Mouse (Mus musculus): Measurements from ENCODE around the gene Ulk4. TPM values are rescaled to one million over a fixed set of nuclear protein-coding genes. Genes with fewer than 3 reads are reported as not detected.
A peak's percentile ranks its signal among the peaks of the same experiment; 100 is the strongest.

Gene Ulk4
- polyA plus RNA-seq, 1 experiment from 2014 or later = 134 TPM

GRCm38 (mm10) chr9:120986994-120987393, 290.0 kb downstream of the Ulk4 start:
- H3K9me3 ChIP-seq = no peaks in the 10 kb centered on the region
- peaks cover 30% of the 10 kb centered on the region for H3K4me1 ChIP-seq
- 85% methylated on average over 4 of the region's 4 CpGs for WGBS
- ATAC-seq (replicated peaks) = no peak
- no peak overlapping the region for H3K4me3 ChIP-seq
- no peaks in the 10 kb centered on the region for H3K36me3 ChIP-seq
- no peaks in the 10 kb centered on the region for H3K27me3 ChIP-seq
- H3K4me2 ChIP-seq (replicated peaks) = no peak overlapping the region
- no peak overlapping the region for H3K9ac ChIP-seq (replicated peaks)
- no peak overlapping the region for H3K27ac ChIP-seq (replicated peaks)

GRCm38 (mm10) chr9:120986255-120986654, 290.7 kb downstream of the Ulk4 start:
- no peak overlapping the region for H3K4me2 ChIP-seq (replicated peaks)
- no peak overlapping the region for H3K9ac ChIP-seq (replicated peaks)
- no peak overlapping the region for H3K4me3 ChIP-seq
- 95% methylated on average over 3 of the region's 3 CpGs for WGBS
- H3K27me3 ChIP-seq = no peaks in the 10 kb centered on the region
- H3K4me1 ChIP-seq = peaks cover 35% of the 10 kb centered on the region
- H3K9me3 ChIP-seq = no peaks in the 10 kb centered on the region
- no peak for ATAC-seq (replicated peaks)
- no peak overlapping the region for H3K27ac ChIP-seq (replicated peaks)
- H3K36me3 ChIP-seq = no peaks in the 10 kb centered on the region

DNA sequence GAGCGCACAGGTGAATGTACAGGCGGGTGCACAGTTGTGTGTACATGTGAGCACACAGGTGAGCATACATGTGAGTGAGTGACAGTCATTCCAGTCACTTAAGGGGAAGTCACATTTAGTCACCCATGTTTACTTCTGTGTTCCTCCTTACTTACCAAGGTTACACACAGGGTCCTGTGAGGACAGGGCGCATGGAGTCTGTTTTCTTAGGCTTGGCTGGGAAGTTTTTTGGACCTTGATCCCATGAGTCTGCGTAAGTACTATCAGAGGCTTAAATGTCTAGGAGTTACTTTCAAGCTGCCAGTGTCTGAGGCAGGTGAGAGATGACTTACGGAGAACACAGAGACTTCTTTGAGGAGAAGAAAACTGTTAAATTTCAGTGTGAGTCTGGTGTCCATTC, 291.5 kb downstream of the Ulk4 start:
- WGBS = 99% methylated on average over 5 of the region's 5 CpGs
- Histone ChIP-seq H3K4me1 (peaks cover 36% of the 10 kb centered on the region), H3K4me2 (replicated peaks) (no peak overlapping the region), H3K27ac (replicated peaks) (no peak overlapping the region), H3K9me3 (no peaks in the 10 kb centered on the region), H3K27me3 (no peaks in the 10 kb centered on the region), H3K9ac (replicated peaks) (no peak overlapping the region), H3K4me3 (no peak overlapping the region), H3K36me3 (no peaks in the 10 kb centered on the region)
- no peak for ATAC-seq (replicated peaks)

GRCm38 (mm10) chr9:120985009-120985408, 292.0 kb downstream of the Ulk4 start:
- peaks cover 31% of the 10 kb centered on the region for H3K4me1 ChIP-seq
- no peaks in the 10 kb centered on the region for H3K36me3 ChIP-seq
- no peak overlapping the region for H3K27ac ChIP-seq (replicated peaks)
- H3K4me2 ChIP-seq (replicated peaks) = no peak overlapping the region
- H3K9me3 ChIP-seq = no peaks in the 10 kb centered on the region
- H3K9ac ChIP-seq (replicated peaks) = no peak overlapping the region
- 94% methylated on average over 5 of the region's 5 CpGs for WGBS
- no peaks in the 10 kb centered on the region for H3K27me3 ChIP-seq
- no peak overlapping the region for H3K4me3 ChIP-seq
- ATAC-seq (replicated peaks) = no peak

DNA sequence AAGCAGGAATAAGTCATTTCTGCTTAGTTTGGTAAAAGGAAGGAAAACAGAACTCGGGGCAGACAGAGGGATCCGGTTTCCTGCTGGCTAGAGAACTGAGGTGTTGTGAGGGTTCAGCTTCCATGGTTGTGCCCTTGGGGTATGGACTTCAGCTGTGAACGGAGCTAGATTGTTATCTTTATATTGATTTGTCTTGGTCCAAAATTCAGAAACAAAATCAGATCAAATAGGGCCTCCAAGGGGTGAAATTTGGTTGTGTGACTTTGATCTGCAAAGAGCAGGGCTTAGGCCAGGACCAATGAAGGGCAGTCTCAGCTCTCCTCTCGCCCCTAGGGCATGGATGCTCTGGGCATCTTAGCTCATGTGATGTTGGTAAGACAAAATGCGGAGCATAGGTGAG, 292.5 kb downstream of the Ulk4 start:
- Histone ChIP-seq H3K9me3 (no peaks in the 10 kb centered on the region), H3K4me1 (peaks cover 26% of the 10 kb centered on the region), H3K9ac (replicated peaks) (no peak overlapping the region), H3K36me3 (no peaks in the 10 kb centered on the region), H3K27me3 (no peaks in the 10 kb centered on the region), H3K4me3 (no peak overlapping the region), H3K27ac (replicated peaks) (no peak overlapping the region), H3K4me2 (replicated peaks) (no peak overlapping the region)
- 85% methylated on average over 5 of the region's 5 CpGs for WGBS
- ATAC-seq (replicated peaks) = no peak

DNA sequence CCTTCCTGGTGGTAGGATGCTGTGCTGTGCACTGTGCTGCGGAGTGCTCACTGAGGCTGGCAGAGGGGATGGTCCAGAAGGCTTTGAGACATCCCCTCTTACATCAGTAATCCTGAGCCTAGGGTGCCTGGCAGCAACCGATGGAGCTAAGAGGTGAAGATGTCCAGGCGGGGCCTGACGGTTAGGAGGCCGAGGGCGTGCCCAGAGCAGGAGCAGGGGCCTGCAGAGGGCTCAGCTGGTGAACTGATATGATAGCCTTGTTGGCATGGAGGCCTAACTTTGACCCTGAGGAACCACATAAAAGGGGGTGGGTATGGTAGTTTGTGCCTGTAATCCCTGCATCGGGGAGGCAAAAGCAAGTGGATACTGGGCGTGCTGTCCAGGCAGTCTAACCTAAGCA, 293.1 kb downstream of the Ulk4 start:
- no peak overlapping the region for H3K27ac ChIP-seq (replicated peaks)
- WGBS = 96% methylated on average over 8 of the region's 8 CpGs

GRCm38 (mm10) chr9:120981777-120982176, 295.2 kb downstream of the Ulk4 start:
- no peak overlapping the region for H3K4me3 ChIP-seq
- H3K4me2 ChIP-seq (replicated peaks) = no peak overlapping the region
- no peak overlapping the region for H3K27ac ChIP-seq (replicated peaks)
- H3K9ac ChIP-seq (replicated peaks) = no peak overlapping the region
- no peaks in the 10 kb centered on the region for H3K27me3 ChIP-seq
- H3K9me3 ChIP-seq = no peaks in the 10 kb centered on the region
- no peak for ATAC-seq (replicated peaks)
- H3K4me1 ChIP-seq = peaks cover 10% of the 10 kb centered on the region; the same call in 1 of the 2 replicates
- H3K36me3 ChIP-seq = no peaks in the 10 kb centered on the region
- WGBS = 70% methylated on average over 7 of the region's 7 CpGs

More for the DNA sequence above, 293.1 kb downstream of the Ulk4 start:
- no peak overlapping the region for H3K4me3 ChIP-seq
- H3K4me1 ChIP-seq = peaks cover 23% of the 10 kb centered on the region
- H3K36me3 ChIP-seq = no peaks in the 10 kb centered on the region
- no peak overlapping the region for H3K4me2 ChIP-seq (replicated peaks)
- no peaks in the 10 kb centered on the region for H3K27me3 ChIP-seq
- no peaks in the 10 kb centered on the region for H3K9me3 ChIP-seq
- H3K9ac ChIP-seq (replicated peaks) = no peak overlapping the region
- ATAC-seq (replicated peaks) = no peak

DNA sequence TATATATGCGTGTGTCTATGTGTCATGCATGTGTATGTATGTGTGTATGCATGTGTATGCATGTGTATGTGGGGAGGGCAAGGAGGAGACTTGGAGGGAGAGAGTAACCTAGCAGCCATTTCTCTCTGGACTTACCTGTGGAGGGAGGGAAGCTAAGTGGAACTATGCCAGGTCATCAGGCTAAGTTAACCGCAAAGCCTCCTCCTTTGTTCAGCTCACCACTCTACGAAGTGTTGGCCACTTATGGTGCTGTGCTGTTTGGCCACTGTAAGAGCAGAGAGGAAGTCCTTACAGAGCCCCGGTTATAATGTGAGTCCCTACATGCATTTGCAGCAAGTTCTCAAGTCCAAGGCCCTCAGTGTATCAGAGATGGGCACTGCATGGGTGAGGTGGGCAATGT, 300.1 kb downstream of the Ulk4 start:
- no peak for ATAC-seq (replicated peaks)
- Histone ChIP-seq H3K27ac (replicated peaks) (no peak overlapping the region), H3K4me2 (replicated peaks) (no peak overlapping the region), H3K9ac (replicated peaks) (no peak overlapping the region), H3K36me3 (no peaks in the 10 kb centered on the region), H3K9me3 (no peaks in the 10 kb centered on the region), H3K27me3 (no peaks in the 10 kb centered on the region), H3K4me1 (peaks cover 21% of the 10 kb centered on the region), H3K4me3 (no peak overlapping the region)
- 95% methylated on average over 4 of the region's 4 CpGs for WGBS

GRCm38 (mm10) chr9:120976158-120976557, 300.8 kb downstream of the Ulk4 start:
- Histone ChIP-seq H3K9ac (replicated peaks) (no peak overlapping the region), H3K4me1 (peaks cover 16% of the 10 kb centered on the region), H3K4me3 (no peak overlapping the region), H3K27ac (replicated peaks) (peak overlapping the region; percentile 28; the same call in 1 of the 2 replicates), H3K27me3 (no peaks in the 10 kb centered on the region), H3K9me3 (no peaks in the 10 kb centered on the region), H3K4me2 (replicated peaks) (no peak overlapping the region), H3K36me3 (no peaks in the 10 kb centered on the region)
- WGBS = 50% methylated on average over 5 of the region's 5 CpGs
- peak; percentile 42 for ATAC-seq (replicated peaks)

DNA sequence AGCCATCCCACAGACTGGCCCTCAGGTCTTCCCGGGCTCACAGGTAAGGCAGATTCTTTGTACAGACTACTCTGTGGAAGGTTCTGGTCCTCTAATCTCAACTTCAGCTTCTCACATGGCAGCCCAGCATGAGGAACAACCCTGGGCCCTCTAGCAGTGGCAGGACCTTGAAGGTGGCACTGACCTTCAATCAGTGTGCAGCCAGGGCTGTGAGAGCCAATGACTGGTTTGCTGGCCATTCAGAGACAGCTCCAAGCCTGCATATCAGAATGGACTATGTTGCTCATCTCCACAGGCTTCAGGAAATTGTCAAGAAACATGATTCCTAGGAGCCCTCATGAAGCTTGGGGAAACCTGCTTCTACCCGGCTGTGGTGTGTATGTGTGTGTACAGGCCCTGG, 302.8 kb downstream of the Ulk4 start:
- ATAC-seq (replicated peaks) = no peak
- WGBS = 78% methylated on average over 2 of the region's 2 CpGs
- H3K9me3 ChIP-seq = no peaks in the 10 kb centered on the region
- H3K4me2 ChIP-seq (replicated peaks) = no peak overlapping the region
- H3K36me3 ChIP-seq = peaks cover 5% of the 10 kb centered on the region
- H3K4me1 ChIP-seq = peaks cover 12% of the 10 kb centered on the region
- H3K4me3 ChIP-seq = no peak overlapping the region
- no peak overlapping the region for H3K27ac ChIP-seq (replicated peaks)
- H3K9ac ChIP-seq (replicated peaks) = no peak overlapping the region
- no peaks in the 10 kb centered on the region for H3K27me3 ChIP-seq

- WGBS = 86% methylated on average over 6 of the region's 6 CpGs
- H3K27me3 ChIP-seq = no peaks in the 10 kb centered on the region
These were observed 303.9 kb downstream of the Ulk4 start for GRCm38 (mm10) chr9:120973026-120973515.

GRCm38 (mm10) chr9:120965007-120965406, 312.0 kb downstream of the Ulk4 start:
- no peak for ATAC-seq (replicated peaks)
- no peaks in the 10 kb centered on the region for H3K9me3 ChIP-seq
- H3K36me3 ChIP-seq = peaks cover 76% of the 10 kb centered on the region
- H3K27ac ChIP-seq (replicated peaks) = 0 out of 2 replicates have a peak overlapping the region, but pooled peaks have one; percentile 9
- no peaks in the 10 kb centered on the region for H3K27me3 ChIP-seq
- no peak overlapping the region for H3K4me2 ChIP-seq (replicated peaks)
- 83% methylated on average over 10 of the region's 10 CpGs for WGBS
- no peak overlapping the region for H3K4me3 ChIP-seq
- no peak overlapping the region for H3K9ac ChIP-seq (replicated peaks)
- peaks cover 8% of the 10 kb centered on the region for H3K4me1 ChIP-seq

More at GRCm38 (mm10) chr9:120973026-120973515, 303.9 kb downstream of the Ulk4 start:
- no peak overlapping the region for H3K27ac ChIP-seq (replicated peaks)
- no peak overlapping the region for H3K9ac ChIP-seq (replicated peaks)
- H3K36me3 ChIP-seq = peaks cover 16% of the 10 kb centered on the region
- peaks cover 12% of the 10 kb centered on the region for H3K4me1 ChIP-seq
- no peak overlapping the region for H3K4me3 ChIP-seq
- ATAC-seq (replicated peaks) = no peak
- H3K4me2 ChIP-seq (replicated peaks) = no peak overlapping the region
- H3K9me3 ChIP-seq = no peaks in the 10 kb centered on the region

DNA sequence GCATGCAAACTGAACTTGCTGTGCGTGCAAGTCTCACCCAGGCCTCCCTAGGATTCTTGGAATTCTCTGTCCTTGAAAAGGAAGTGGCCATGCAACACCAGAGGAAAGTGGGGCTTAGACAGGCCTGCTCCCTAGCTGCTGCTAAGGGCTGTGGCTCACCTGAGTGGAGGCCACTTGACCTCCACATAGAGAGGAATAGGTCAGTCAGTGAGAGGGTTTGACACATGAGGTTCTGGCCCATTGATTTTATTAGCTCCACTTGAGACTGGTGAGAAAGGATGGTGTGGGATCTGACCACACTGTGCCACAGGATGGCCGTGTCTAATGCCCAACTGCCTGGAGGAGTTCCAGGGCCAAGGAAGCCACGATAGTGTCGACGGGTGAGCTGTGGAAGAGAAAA, 312.8 kb downstream of the Ulk4 start:
- H3K36me3 ChIP-seq = peaks cover 79% of the 10 kb centered on the region
- H3K27me3 ChIP-seq = no peaks in the 10 kb centered on the region
- no peak overlapping the region for H3K27ac ChIP-seq (replicated peaks)
- H3K9me3 ChIP-seq = no peaks in the 10 kb centered on the region
- H3K4me2 ChIP-seq (replicated peaks) = no peak overlapping the region
- WGBS = 87% methylated on average over 5 of the region's 5 CpGs
- peaks cover 8% of the 10 kb centered on the region for H3K4me1 ChIP-seq
- H3K4me3 ChIP-seq = no peak overlapping the region
- H3K9ac ChIP-seq (replicated peaks) = no peak overlapping the region
- no peak for ATAC-seq (replicated peaks)
